Mouse (Mus musculus) CH12.LX (cell line): ENCODE data around the gene Rngtt. TPM values are rescaled to one million over a fixed set of nuclear protein-coding genes. Genes with fewer than 3 reads are reported as not detected.
A peak's percentile ranks its signal among the peaks of the same experiment; 100 is the strongest.
"Not testable (repeated sequence)": the region's sequence is repeated elsewhere in the genome, so short reads cannot be mapped to it uniquely, and the experiment has no call there.

ENCODE experiments used
- DNase-seq: peaks from one replicate; pipeline ENCODE4 v3.0.0-alpha.2; 2013; ENCODE audit errors: extremely low read depth
- H3K27ac ChIP-seq: 2 replicates; pipeline ENCODE4 v1.5.1; 2012; ENCODE audit warnings: low read depth, mild to moderate bottlenecking, control low read depth, moderate library complexity; ENCODE audit not compliant: insufficient read depth
- H3K27me3 ChIP-seq: replicated peaks from 2 replicates; pipeline ENCODE3; 2012; ENCODE audit warnings: inconsistent platforms
- H3K36me3 ChIP-seq, 2 experiments: replicated peaks in 1 of 2; 2 replicates each; pipeline versions ENCODE3 to v1.6.1; 2012; ENCODE audit warnings: inconsistent platforms in 1 of 2, low read length in 1 of 2, mild to moderate bottlenecking in 1 of 2, mixed read lengths in 1 of 2, moderate library complexity in 1 of 2; ENCODE audit not compliant: control insufficient read depth in 1 of 2, insufficient read depth in 1 of 2
- H3K4me1 ChIP-seq, 2 experiments: 2 replicates each; pipeline ENCODE4 v1.6.1; 2012; ENCODE audit warnings: inconsistent platforms in 1 of 2, moderate library complexity in 1 of 2; ENCODE audit not compliant: insufficient read depth in 2 of 2, control insufficient read depth in 1 of 2
- H3K4me2 ChIP-seq: 2 replicates; pipeline ENCODE4 v1.6.1; 2012; ENCODE audit warnings: low read depth, mild to moderate bottlenecking, control low read depth; ENCODE audit not compliant: poor library complexity, insufficient read depth, severe bottlenecking
- H3K4me3 ChIP-seq, 3 experiments: fragments of 150-350 bp in 1 of 3; sonication (generic) in 1 of 3; replicated peaks in 1 of 3; 2 replicates each; pipeline versions ENCODE3 to v1.5.1; 2011 to 2012; ENCODE audit warnings: low read depth in 2 of 3, low read length in 2 of 3, mild to moderate bottlenecking in 2 of 3, moderate library complexity in 2 of 3, control low read depth in 1 of 3, improper control_type of control experiment in 1 of 3, inconsistent platforms in 1 of 3, mixed read lengths in 1 of 3; ENCODE audit not compliant: poor library complexity in 1 of 3
- H3K79me2 ChIP-seq: replicated peaks from 2 replicates; pipeline ENCODE4 v1.6.1; 2012; ENCODE audit warnings: mild to moderate bottlenecking, moderate library complexity; ENCODE audit not compliant: control insufficient read depth, poor library complexity, insufficient read depth, severe bottlenecking; ENCODE audit errors: extremely low read depth
- H3K9ac ChIP-seq: 2 replicates; pipeline ENCODE4 v1.6.1; 2012; ENCODE audit warnings: low read depth, mild to moderate bottlenecking, control low read depth, moderate library complexity; ENCODE audit not compliant: insufficient read depth
- H3K9me3 ChIP-seq: replicated peaks from 2 replicates; pipeline ENCODE3; 2012; ENCODE audit warnings: low read length, inconsistent platforms, mixed read lengths
- BHLHE40 ChIP-seq: IDR thresholded peaks from 2 replicates; pipeline ENCODE4 v1.6.1; 2011; ENCODE audit warnings: mild to moderate bottlenecking, low read depth, low read length, improper control_type of control experiment
- E2F4 ChIP-seq: IDR thresholded peaks from 2 replicates; pipeline ENCODE4 v1.6.1; 2011; ENCODE audit warnings: low read depth, low read length, improper control_type of control experiment; ENCODE audit not compliant: insufficient replicate concordance
- ELF1 ChIP-seq: IDR thresholded peaks from 2 replicates; pipeline ENCODE4 v1.6.1; 2014; ENCODE audit warnings: low read depth, mild to moderate bottlenecking, inconsistent platforms, low read length, improper control_type of control experiment
- EP300 ChIP-seq: IDR thresholded peaks from 2 replicates; pipeline ENCODE4 v1.6.1; 2011; ENCODE audit warnings: low read length, improper control_type of control experiment
- GABPA ChIP-seq: IDR thresholded peaks from 2 replicates; pipeline ENCODE4 v1.6.1; 2012; ENCODE audit warnings: low read depth, low read length, improper control_type of control experiment, inconsistent platforms; ENCODE audit not compliant: insufficient replicate concordance
- MAFK ChIP-seq: IDR thresholded peaks from 2 replicates; pipeline ENCODE4 v1.6.1; 2011; ENCODE audit warnings: low read length, improper control_type of control experiment; ENCODE audit not compliant: insufficient replicate concordance
- MAX ChIP-seq: IDR thresholded peaks from 2 replicates; pipeline ENCODE4 v1.6.1; 2011; ENCODE audit warnings: low read length, improper control_type of control experiment
- MEF2A ChIP-seq: IDR thresholded peaks from 2 replicates; pipeline ENCODE4 v1.6.1; 2014; ENCODE audit warnings: low read depth, mild to moderate bottlenecking, inconsistent platforms, low read length, improper control_type of control experiment, borderline replicate concordance
- MXI1 ChIP-seq: IDR thresholded peaks from 2 replicates; pipeline ENCODE4 v1.6.1; 2011; ENCODE audit warnings: mild to moderate bottlenecking, low read depth, low read length, improper control_type of control experiment
- NELFE ChIP-seq: IDR thresholded peaks from 2 replicates; pipeline ENCODE4 v1.6.1; 2011; ENCODE audit warnings: low read depth, low read length, improper control_type of control experiment
- NRF1 ChIP-seq: IDR thresholded peaks from 2 replicates; pipeline ENCODE4 v1.6.1; 2014; ENCODE audit warnings: low read depth, mild to moderate bottlenecking, inconsistent platforms, low read length, improper control_type of control experiment, moderate library complexity
- POLR2A ChIP-seq: IDR thresholded peaks from 2 replicates; pipeline ENCODE4 v1.6.1; 2011; ENCODE audit warnings: low read depth, mild to moderate bottlenecking, improper control_type of control experiment, low read length
- RAD21 ChIP-seq: IDR thresholded peaks from 2 replicates; pipeline ENCODE4 v1.6.1; 2011; ENCODE audit warnings: low read depth, mild to moderate bottlenecking, low read length, improper control_type of control experiment, moderate library complexity
- TBP ChIP-seq: conservative IDR thresholded peaks from 2 replicates; pipeline ENCODE4 v1.6.1; 2011; ENCODE audit warnings: low read depth, low read length, improper control_type of control experiment
- TCF12 ChIP-seq: IDR thresholded peaks from 2 replicates; pipeline ENCODE4 v1.6.1; 2014; ENCODE audit warnings: low read depth, mild to moderate bottlenecking, inconsistent platforms, low read length, improper control_type of control experiment
- USF1 ChIP-seq: IDR thresholded peaks from 2 replicates; pipeline ENCODE4 v1.6.1; 2014; ENCODE audit warnings: low read depth, mild to moderate bottlenecking, inconsistent platforms, low read length, improper control_type of control experiment
- USF2 ChIP-seq: conservative IDR thresholded peaks from 2 replicates; pipeline ENCODE4 v1.6.1; 2011; ENCODE audit warnings: low read depth, low read length, improper control_type of control experiment
- ZC3H11A ChIP-seq: IDR thresholded peaks from 2 replicates; pipeline ENCODE4 v1.6.1; 2012; ENCODE audit warnings: low read depth, mild to moderate bottlenecking, inconsistent platforms, low read length, improper control_type of control experiment
- ZMIZ1 ChIP-seq: IDR thresholded peaks from 2 replicates; pipeline ENCODE4 v1.6.1; 2012; ENCODE audit warnings: low read depth, mild to moderate bottlenecking, inconsistent platforms, low read length, improper control_type of control experiment
- ZNF384 ChIP-seq: IDR thresholded peaks from 2 replicates; pipeline ENCODE4 v1.6.1; 2012; ENCODE audit warnings: low read depth, low read length, improper control_type of control experiment, inconsistent platforms
- dilution Hi-C: fragments of 300-500 bp; cut with MboI; formaldehyde crosslinking; loops from 2 replicates; pipeline ENCODE4 v1.14.3; 2020; ENCODE audit warnings: low sequenced_read_pairs; ENCODE audit not compliant: extremely low pct_unique_long_range_greater_than_20kb, extremely low pct_ligation_motif_present
- in situ Hi-C: fragments of 300-500 bp; cut with MboI; formaldehyde crosslinking; loops from 3 replicates; pipeline ENCODE4 v1.14.3; 2019; ENCODE audit warnings: low sequenced_read_pairs, low pct_ligation_motif_present, low pct_unique_long_range_greater_than_20kb, mixed read lengths
- polyA plus RNA-seq: library from polyadenylated mRNA; unstranded; fragments of >175 nt; gene quantifications from 2 replicates; pipeline ENCODE4 v1.2.1, GENCODE M21; 2012; ENCODE audit warnings: low read depth; ENCODE audit not compliant: insufficient read length
- total RNA-seq, 2 experiments: library from RNA; depleted of rRNA; stranded (reverse); fragments of 300-350 nt in 1 of 2; fragments of >200 nt in 1 of 2; gene quantifications; 2 replicates each; pipeline ENCODE4 v1.2.3; 2012 to 2014

Gene Rngtt
- total and polyA plus RNA-seq, 3 experiments: 12.5 to 20.1 (median 16.9) TPM

GRCm38 (mm10) chr4:33446265-33446664 lies 136.2 kb downstream of the Rngtt start:
- H3K4me3 ChIP-seq: no peak overlapping the region
- peaks cover 0 to 8% of the 10 kb centered on the region in 2 experiments; a peak in 2 of 4 replicates for H3K4me1 ChIP-seq
- dilution Hi-C loops: no loop called here

DNA sequence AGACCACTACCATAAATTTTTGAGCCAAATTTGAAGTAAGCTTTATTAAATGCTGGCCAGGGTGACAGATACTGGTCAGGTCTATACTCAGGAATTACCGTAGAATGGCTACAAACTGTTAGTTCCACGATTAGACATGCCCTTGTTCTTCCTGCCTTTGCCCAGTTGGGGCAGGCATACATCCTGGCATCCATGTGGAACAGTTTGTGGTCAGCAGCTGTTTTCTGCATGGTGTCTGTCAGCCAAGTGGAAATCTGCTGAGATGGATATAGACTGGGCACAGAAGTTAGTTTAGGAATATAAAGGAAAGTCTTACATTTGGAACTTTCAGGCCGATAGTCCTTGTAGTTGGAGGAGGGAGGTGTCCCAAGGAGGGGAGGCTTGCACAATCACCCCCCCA lies 136.8 kb downstream of the Rngtt start:
- Histone ChIP-seq H3K27ac (no peak overlapping the region), H3K36me3 (peaks cover 0 to 20% of the 10 kb centered on the region in 2 experiments), H3K4me2 (no peak overlapping the region), H3K9me3 (no peaks in the 10 kb centered on the region), H3K79me2 (no peaks in the 10 kb centered on the region), H3K4me3 (no peak overlapping the region), H3K9ac (no peak overlapping the region), H3K4me1 (peaks cover 0 to 8% of the 10 kb centered on the region in 2 experiments; a peak in 2 of 4 replicates), H3K27me3 (no peaks in the 10 kb centered on the region)
- TF ChIP-seq GABPA (no peak), RAD21 (no peak), ZNF384 (no peak), NELFE (no peak), ZMIZ1 (no peak), POLR2A (no peak), MXI1 (no peak), ELF1 (no peak), MAFK (no peak), USF1 (no peak), ZC3H11A (no peak), EP300 (no peak), BHLHE40 (no peak), MEF2A (no peak), E2F4 (no peak), NRF1 (no peak), USF2 (no peak), MAX (no peak), TBP (no peak), TCF12 (no peak)
- dilution Hi-C loops: no loop called here
- no peak for DNase-seq
- in situ Hi-C loops: no loop called here

More at GRCm38 (mm10) chr4:33446265-33446664, 136.2 kb downstream of the Rngtt start:
- peak; percentile 15 for DNase-seq
- H3K27ac ChIP-seq: no peak overlapping the region
- H3K4me2 ChIP-seq: no peak overlapping the region
- no peaks in the 10 kb centered on the region for H3K27me3 ChIP-seq
- H3K79me2 ChIP-seq: no peaks in the 10 kb centered on the region
- no peaks in the 10 kb centered on the region for H3K9me3 ChIP-seq
- H3K9ac ChIP-seq: no peak overlapping the region
- in situ Hi-C loops: no loop called here
- H3K36me3 ChIP-seq: peaks cover 0 to 20% of the 10 kb centered on the region in 2 experiments
- TF ChIP-seq MAFK (0 out of 2 replicates have a peak, but pooled peaks have one; percentile 16), ZNF384 (no peak)

DNA sequence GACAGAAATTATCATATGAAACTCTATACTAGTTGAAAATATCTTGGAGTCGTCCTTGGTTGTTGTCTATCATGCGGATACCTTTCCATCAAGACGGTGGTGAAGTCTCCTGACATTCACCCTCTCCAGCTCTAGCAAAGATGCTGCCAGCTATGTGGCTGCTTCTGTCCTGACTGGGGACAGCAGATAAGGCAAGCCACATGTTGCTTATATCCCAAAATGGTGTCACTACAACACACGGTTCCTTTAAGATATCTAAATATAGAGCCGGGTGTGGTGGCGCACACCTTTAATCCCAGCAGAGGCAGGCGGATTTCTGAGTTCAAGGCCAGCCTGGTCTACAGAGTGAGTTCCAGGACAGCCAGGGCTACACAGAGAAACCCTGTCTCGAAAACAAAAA lies 140.2 kb downstream of the Rngtt start:
- H3K27me3 ChIP-seq, H3K27ac ChIP-seq, H3K9me3 ChIP-seq, H3K9ac ChIP-seq, H3K79me2 ChIP-seq, in situ Hi-C loops, H3K4me2 ChIP-seq, H3K4me3 ChIP-seq, dilution Hi-C loops, H3K4me1 ChIP-seq, DNase-seq: not testable (repeated sequence)
- peaks cover 0 to 19% of the 10 kb centered on the region in 2 experiments for H3K36me3 ChIP-seq
